Mouse (Mus musculus) left cerebral cortex, postnatal 36 days (tissue): ENCODE data around the gene Neurod2. TPM values are rescaled to one million over a fixed set of nuclear protein-coding genes. Genes with fewer than 3 reads are reported as not detected.

ENCODE experiments used
- DNase-seq, 2 experiments: peaks; one replicate each; pipeline ENCODE4 v3.0.0; 2021 to 2022; ENCODE audit warnings: low spot score in 2 of 2, mixed read lengths in 1 of 2
- intact Hi-C: fragments of 180-260 bp; cut with DNase I; formaldehyde crosslinking; loops from one replicate; pipeline ENCODE4 v1.15.1; 2025
- total RNA-seq, 2 experiments: library from RNA; stranded (reverse); gene quantifications; 2 replicates each; pipeline ENCODE4 v1.2.3; 2021

Gene Neurod2
- 10 to 100 TPM; 65.2 to 77.3 TPM for total RNA-seq

GRCm38 (mm10) chr11:98329081-98329959 lies at the start of gene Neurod2:
Gene Neurod2, minus strand, starts transcription at chr11:98329648.
- peak; percentile 80 to 85 for DNase-seq
- intact Hi-C loops = no loop called here

- DNase-seq = no peak
- intact Hi-C loops = no loop called here
These were observed 48.3 kb upstream of the Neurod2 start for GRCm38 (mm10) chr11:98377787-98378186.

GRCm38 (mm10) chr11:98376756-98377155 lies 47.3 kb upstream of the Neurod2 start:
- intact Hi-C loops = no loop called here
- DNase-seq = peak in 1 of 2 experiments; percentile 36

DNA sequence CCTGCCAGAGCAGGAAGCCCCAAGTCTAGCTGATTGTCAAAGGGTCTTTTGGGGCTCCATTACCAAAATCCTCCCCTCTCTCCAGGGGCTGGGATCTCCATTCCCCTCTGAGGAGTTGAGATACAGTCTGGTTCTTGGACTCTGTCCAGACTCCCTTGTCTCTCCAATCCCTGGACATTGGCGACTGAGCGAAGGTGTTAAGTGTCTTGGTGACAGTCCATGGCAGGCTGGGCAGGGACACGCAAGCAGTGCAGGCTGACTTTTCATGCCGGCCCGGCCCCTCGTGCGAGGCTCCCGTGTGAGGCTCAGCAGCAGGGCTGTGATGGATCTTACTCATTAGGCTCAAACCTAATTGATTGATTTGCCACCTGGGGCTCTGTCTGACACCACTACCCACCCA lies 44.8 kb upstream of the Neurod2 start:
- no peak for DNase-seq
- intact Hi-C loops = no loop called here

GRCm38 (mm10) chr11:98373244-98373643 lies 43.8 kb upstream of the Neurod2 start:
- intact Hi-C loops = no loop called here
- no peak for DNase-seq

DNA sequence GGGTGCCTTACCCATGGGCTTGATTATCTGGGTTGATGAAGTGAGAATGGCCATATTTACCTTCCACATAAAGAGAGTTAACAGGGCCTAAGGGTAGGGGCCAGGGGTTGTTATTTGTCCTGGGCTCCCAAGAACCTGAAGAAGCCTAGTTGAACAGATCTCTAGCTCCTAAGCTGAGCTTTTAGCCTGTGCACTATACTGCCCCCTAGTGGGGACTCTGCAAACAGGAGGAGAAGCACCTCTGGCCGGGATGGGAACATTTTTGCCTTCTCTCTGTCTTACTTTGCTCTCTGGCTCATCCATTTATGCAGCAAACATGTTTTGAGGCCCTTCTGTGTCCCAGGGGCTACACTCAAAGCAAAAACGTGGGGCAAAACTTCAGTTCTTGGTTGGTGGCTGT lies 43.0 kb upstream of the Neurod2 start:
- intact Hi-C loops = no loop called here

DNA sequence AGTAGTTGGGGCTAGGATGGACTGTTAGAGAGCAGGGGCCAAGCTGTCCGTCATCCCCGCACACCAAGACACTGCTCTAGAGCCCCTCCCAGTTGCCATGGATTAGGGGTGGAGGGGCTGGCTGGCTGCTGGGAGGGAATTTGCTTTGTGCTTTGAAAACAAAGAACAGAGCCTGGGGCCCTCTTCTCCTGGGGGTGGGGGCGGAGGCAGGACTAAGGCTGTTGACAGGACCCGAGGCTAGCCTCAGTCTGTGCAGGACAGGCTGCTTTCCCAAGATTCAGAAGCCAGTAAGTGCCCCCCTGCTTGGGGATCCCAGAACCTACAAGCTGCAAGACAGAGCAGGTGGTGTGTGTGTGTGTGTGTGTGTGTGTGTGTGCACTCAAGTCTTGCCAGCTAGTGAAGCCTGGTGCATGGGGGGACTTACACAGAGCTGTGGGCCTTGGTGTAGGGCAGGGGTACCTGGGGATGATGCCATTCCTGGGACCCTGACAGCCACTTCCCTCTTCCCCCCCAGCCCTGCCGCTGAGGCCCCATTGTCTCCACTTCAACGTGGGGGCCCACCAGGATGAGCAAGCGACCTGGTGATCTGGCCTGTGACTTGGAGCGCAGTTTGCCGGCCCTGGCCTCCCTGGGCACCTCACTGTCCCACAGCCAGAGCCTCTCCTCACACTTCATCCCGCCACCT lies 42.2 kb upstream of the Neurod2 start:
- intact Hi-C loops = no loop called here
- no peak for DNase-seq

More for the DNA sequence above, 43.0 kb upstream of the Neurod2 start:
- no peak for DNase-seq

GRCm38 (mm10) chr11:98370588-98370987 lies 41.1 kb upstream of the Neurod2 start:
- intact Hi-C loops = no loop called here
- DNase-seq = no peak

DNA sequence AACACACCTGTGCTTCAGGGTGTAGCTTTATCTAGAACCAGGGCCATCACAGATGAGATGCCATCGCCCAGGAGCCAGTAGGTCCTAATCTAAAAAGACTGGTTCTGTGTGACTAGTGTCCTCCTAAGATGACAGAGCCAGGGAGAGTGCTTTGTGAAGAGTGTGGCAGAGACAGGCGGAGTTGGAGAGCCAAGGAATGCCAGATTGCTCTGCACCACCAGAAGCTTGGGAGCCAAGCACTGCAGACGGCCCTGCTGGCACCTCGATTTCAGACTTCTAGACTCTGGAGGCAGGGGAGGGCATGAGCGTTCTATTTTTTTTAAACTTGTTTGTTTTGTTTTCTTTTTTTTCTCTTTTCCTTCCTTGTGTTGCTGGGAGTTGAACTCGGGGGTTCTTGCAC lies 39.9 kb upstream of the Neurod2 start:
- peak in 1 of 2 experiments; percentile 46 for DNase-seq
- intact Hi-C loops = no loop called here

- DNase-seq = no peak
- intact Hi-C loops = no loop called here
These were observed 38.4 kb upstream of the Neurod2 start for GRCm38 (mm10) chr11:98367863-98368186.

- intact Hi-C loops = no loop called here
These were observed 37.9 kb upstream of the Neurod2 start for GRCm38 (mm10) chr11:98367171-98367862.

GRCm38 (mm10) chr11:98366290-98366689 lies 36.8 kb upstream of the Neurod2 start:
- intact Hi-C loops = no loop called here
- DNase-seq = no peak

More at GRCm38 (mm10) chr11:98367171-98367862, 37.9 kb upstream of the Neurod2 start:
- peak; percentile 51 to 67 for DNase-seq

GRCm38 (mm10) chr11:98364410-98364809 lies 35.0 kb upstream of the Neurod2 start:
- no peak for DNase-seq
- intact Hi-C loops = no loop called here

DNA sequence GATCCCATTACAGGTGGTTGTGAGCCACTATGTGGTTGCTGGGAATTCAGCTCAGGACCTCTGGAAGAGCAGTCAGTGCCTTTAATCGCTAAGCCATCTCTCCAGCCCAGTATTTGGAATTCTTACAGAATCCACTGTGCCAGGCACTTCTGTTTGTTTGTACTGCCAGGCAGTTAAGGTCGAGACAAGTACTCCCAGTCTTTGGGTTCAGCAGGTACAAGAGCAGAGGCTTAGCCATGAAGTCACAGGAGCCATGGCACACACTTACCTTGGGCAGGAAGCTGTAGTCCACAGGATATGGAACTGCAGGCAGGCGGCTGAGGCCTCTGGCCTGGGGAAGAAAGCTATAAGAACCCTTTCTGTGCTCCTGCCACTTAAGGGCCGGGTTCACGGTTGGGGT lies 34.4 kb upstream of the Neurod2 start:
- DNase-seq = no peak
- intact Hi-C loops = no loop called here

DNA sequence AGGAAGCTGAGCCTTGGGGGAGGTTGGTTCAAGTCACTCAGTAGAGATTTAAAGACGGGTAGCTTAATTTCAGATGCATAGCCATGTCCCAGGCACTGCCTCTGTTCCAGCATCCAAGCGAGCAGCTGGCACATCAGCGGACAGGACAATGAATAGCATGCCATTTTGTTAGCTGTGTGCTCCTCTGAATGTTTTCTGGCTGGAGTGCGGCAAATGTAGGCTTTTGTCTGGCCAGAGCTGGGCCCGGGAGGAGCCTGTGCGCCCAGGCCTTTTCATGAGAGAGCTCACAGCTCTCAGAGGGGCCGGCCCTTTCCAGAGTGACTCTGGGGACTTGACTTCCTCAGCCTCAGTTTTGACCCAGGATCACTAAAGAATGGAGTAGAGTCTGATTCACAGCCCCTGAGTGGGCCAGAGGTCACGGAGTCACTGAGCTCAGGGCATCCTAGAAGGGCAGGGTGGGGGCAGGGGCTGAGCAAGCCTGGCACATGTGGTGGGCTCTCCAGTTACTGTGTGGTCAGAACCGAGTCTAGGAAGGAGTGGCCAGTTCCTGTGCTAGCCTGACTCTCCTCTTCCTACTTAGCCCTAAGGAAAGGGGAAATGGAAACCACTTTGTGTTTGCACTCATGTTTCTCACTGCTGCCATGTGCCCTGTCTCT lies 31.5 kb upstream of the Neurod2 start:
- no peak for DNase-seq
- intact Hi-C loops = no loop called here

DNA sequence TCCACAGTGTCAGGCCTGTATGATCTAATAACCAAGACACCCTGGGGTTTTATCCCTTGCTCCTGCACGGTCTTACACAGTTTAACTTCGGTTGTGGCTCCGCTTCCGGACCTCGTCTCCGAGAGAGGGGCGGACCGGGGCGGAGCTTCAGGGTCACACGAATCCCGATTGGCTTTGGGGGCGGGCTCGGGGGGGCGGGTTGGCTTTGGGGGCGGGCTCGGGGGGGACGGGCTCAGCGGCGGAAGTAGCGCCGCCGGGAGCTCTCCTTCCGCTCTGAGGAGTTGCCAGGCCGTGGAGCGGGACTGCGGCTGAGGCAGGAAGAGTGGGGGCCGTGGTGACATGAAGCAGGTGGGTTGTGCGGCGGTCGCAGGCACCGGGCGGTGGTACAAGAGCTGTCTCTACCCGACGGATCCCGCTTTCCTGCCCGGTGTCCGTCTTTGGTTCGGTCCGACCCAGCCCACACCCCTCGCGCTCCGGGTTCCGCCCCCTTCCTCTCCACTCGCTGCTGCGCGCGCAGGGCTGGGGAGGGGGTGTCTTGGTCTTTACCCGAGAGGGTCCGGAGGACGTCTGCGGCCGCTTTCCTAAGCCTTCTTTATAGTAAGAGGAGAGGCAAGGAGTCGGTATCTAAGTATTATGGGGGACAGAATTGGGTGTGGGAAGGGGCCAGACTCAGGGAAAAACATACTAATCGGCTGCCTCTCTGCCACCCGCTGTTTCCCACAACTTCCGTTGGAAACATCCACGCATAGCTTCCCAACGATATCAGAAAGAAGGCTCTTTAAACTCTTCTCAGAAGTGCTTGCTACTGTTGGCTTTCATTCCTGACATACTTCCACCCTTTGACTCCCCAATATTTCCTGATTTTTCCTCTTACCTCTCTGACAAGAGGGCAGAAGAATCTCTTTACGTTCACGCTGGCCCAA lies 29.0 kb upstream of the Neurod2 start, which contains the start of gene Stard3:
Gene Stard3, plus strand, starts transcription at position 208 of the 923 bp plus-strand sequence.
- peak; percentile 80 to 84 for DNase-seq
- intact Hi-C loops = no loop called here

DNA sequence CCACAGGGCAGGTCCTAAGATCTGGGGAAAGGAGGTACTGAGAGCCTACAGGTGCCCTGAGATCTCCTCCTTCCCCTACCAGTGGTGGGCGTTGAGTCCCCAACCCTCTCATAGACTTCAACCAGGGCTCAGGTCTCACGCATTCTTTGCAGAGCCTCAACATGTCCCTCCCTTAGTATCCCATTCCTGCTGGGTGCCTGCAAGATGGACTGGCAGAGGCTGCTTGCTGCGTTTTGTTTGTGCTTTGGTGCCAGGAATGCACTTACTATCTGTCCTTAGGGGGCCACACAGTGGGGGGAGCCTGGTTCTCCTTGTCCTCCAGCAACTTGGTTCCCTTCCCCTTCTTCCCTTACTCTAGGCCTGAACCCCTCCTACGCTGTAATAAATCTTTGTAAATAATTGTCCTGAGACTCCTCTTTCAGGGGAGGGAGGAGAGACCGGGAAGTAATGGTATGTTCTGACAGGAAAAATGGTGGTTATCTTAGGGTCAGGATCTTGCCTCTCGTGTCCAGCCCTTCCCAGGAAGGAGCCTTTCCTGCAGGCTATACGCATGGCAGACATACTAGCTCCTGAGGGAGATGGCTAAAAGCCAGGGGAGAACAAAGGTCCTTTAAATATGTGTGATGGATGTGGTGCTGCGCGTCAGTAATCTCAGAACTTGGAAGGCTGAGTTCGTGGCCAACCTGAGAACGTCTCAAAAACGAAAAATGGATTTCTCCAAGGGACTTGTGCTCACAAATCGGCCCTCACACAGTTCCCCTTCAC lies 28.1 kb upstream of the Neurod2 start:
- no peak for DNase-seq
- intact Hi-C loops = no loop called here
